28 mouse cellular contexts compared by ENCODE assay signal in the genomic region with DNA sequence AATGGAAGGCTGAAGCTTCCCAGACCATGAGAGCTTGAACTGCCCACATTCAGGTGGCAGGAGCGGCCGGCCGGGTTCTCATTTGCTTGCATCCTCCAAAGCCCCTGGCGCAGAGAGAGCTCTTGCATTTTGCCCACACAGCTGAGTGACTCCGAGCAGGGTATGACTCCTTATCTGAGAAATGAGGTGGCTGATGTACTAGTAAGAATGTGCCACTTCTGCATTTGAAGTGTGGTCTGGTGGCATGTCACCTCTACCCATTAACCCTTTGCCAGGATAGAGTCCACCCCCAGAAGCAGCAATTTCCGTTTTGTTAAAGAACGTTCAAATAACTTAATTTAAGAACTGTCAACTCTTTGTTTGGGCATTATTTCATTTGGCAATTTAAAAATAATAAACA.
A peak's percentile ranks its signal among the peaks of the same experiment; 100 is the strongest.
DNase-seq lines count a peak whose midpoint lies in the region; ATAC-seq and TF ChIP-seq lines count a peak whose summit lies in the region.
"Had no signal": no experiment of that assay in that cellular context is flagged by ENCODE, and none has a peak within 500 bp of the region (broad histone marks: within the 10 kb centered on the region; RNA-seq: fewer than 3 reads in every experiment).

No protein-coding gene starts in this region.

- peak overlapping the region; percentile 51; the same call in 1 of the 2 replicates for H3K27ac ChIP-seq in layer of hippocampus, adult 2 months
- H3K27ac ChIP-seq in stomach, postnatal 0 days (replicated peaks): no peak overlapping the region
- H3K27ac ChIP-seq: embryonic facial prominence, embryonic 10.5 days; embryonic facial prominence, embryonic 13.5 days; forebrain, embryonic 13.5 days; gastrocnemius, adult 2 months; heart, embryonic 13.5 days; hindbrain, embryonic 14.5 days; hindbrain, postnatal 0 days had no signal

- no peaks in the 10 kb centered on the region for H3K36me3 ChIP-seq in stomach, postnatal 0 days (ENCODE audit: control insufficient read depth, insufficient read depth, low read length)
- H3K36me3 ChIP-seq: embryonic facial prominence, embryonic 10.5 days; embryonic facial prominence, embryonic 13.5 days; heart, embryonic 13.5 days had no signal

- 88% methylated on average over 7 of the region's 7 CpGs for WGBS in stomach, postnatal 0 days

- TF ChIP-seq EP300 in stomach, postnatal 0 days (optimal IDR thresholded peaks at IDR 0.05): no peak

- ATAC-seq in hematopoietic stem cell, adult 5-6 weeks (replicated peaks in 1 of 2; ENCODE audit: insufficient read depth in 1 of 2, low FRiP score in 2 of 2, low TSS enrichment in 1 of 2, low read depth in 1 of 2, poor library complexity in 2 of 2, severe bottlenecking in 2 of 2): peak; percentile 57 to 66
- 0 out of 2 replicates have a peak, but pooled peaks have one; percentile 16 for ATAC-seq in megakaryocyte-erythroid progenitor cell, adult 5-6 weeks (replicated peaks; ENCODE audit: low FRiP score, low TSS enrichment, poor library complexity, severe bottlenecking)
- no peak for ATAC-seq in stomach, postnatal 0 days (ENCODE audit: low FRiP score, low TSS enrichment)
- ATAC-seq: CD4-positive, CD25-positive, alpha-beta regulatory T cell, adult 4 months; forebrain, embryonic 13.5 days; forebrain, embryonic 16.5 days; hindbrain, postnatal 0 days; inflammation-experienced regulatory T-cells, adult 6 months; intestine, embryonic 16.5 days had no signal

- H3K9me3 ChIP-seq in stomach, postnatal 0 days (ENCODE audit: control insufficient read depth, low read length): no peaks in the 10 kb centered on the region
- H3K9me3 ChIP-seq: embryonic facial prominence, embryonic 10.5 days; embryonic facial prominence, embryonic 13.5 days; forebrain, embryonic 13.5 days; heart, embryonic 13.5 days had no signal

- TF ChIP-seq CTCF in layer of hippocampus, adult 2 months (conservative IDR thresholded peaks at IDR 0.05): no peak
- no peak for TF ChIP-seq CTCF in stomach, postnatal 0 days (IDR thresholded peaks at IDR 0.05; ENCODE audit: low read depth)

- no peak overlapping the region for H3K4me2 ChIP-seq in stomach, postnatal 0 days (replicated peaks; ENCODE audit: low read depth)
- H3K4me2 ChIP-seq: embryonic facial prominence, embryonic 13.5 days; forebrain, embryonic 13.5 days; heart, embryonic 13.5 days; hindbrain, embryonic 14.5 days had no signal

- H3K4me1 ChIP-seq in stomach, postnatal 0 days (replicated peaks; ENCODE audit: control insufficient read depth, insufficient read depth): no peaks in the 10 kb centered on the region
- H3K4me1 ChIP-seq: embryonic facial prominence, embryonic 10.5 days; embryonic facial prominence, embryonic 13.5 days; forebrain, embryonic 13.5 days; heart, embryonic 13.5 days had no signal

- H3K27me3 ChIP-seq in stomach, postnatal 0 days (ENCODE audit: control insufficient read depth, insufficient read depth, low read length): no peaks in the 10 kb centered on the region
- H3K27me3 ChIP-seq: embryonic facial prominence, embryonic 13.5 days; forebrain, embryonic 13.5 days; heart, embryonic 13.5 days had no signal

- H3K4me3 ChIP-seq in layer of hippocampus, adult 2 months: no peak overlapping the region
- H3K4me3 ChIP-seq in stomach, postnatal 0 days (ENCODE audit: low read depth, low read length): no peak overlapping the region
- H3K4me3 ChIP-seq: embryonic facial prominence, embryonic 10.5 days; embryonic facial prominence, embryonic 13.5 days; erythroblast, embryonic 14.5 days; forebrain, embryonic 13.5 days; gastrocnemius, adult 2 months; heart, embryonic 13.5 days had no signal

- DNase-seq in layer of hippocampus, adult 2 months (ENCODE audit: low spot score in 2 of 2): no peak
- no peak for DNase-seq in layer of hippocampus, postnatal 14 days (ENCODE audit: low spot score in 2 of 2)
- DNase-seq in stomach, postnatal 0 days (ENCODE audit: low spot score): no peak
- DNase-seq in frontal cortex, postnatal 10 days (ENCODE audit: low spot score in 2 of 2): no peak
- DNase-seq: adrenal gland, adult 2 months; adrenal gland, postnatal 14 days; cerebellum, adult 11 months; cerebellum, adult 2 months; cerebellum, adult 9-11 months; cerebellum, postnatal 25 days; embryo, embryonic 11 days; gastrocnemius, adult 2 months; gastrocnemius, postnatal 14 days; heart, adult 18-20 months; heart, postnatal 14 days had no signal

- no peak overlapping the region for H3K9ac ChIP-seq in stomach, postnatal 0 days (ENCODE audit: low read length)
- H3K9ac ChIP-seq: embryonic facial prominence, embryonic 13.5 days; forebrain, embryonic 13.5 days; heart, embryonic 13.5 days; hindbrain, embryonic 14.5 days had no signal
